Mouse (Mus musculus) midbrain, embryonic 16.5 days (tissue): ENCODE measurements at regions not wholly inside any gene's neighbourhood (a gene's known extent, or its start where the extent isn't known, plus 50 kb on each side); places are given as distances from the start of the nearest gene placed in this dataset.

Experiments used
- ATAC-seq: fragments of 200-750 bp; cut with Nextera tagmentation; 2 replicates; pipeline ENCODE4 v1.8.0; 2017; ENCODE audit warnings: moderate TSS enrichment
- H3K27ac ChIP-seq: fragments of 300-500 bp; sonication (generic); 2 replicates; pipeline ENCODE4 v1.5.1; 2014; ENCODE audit warnings: mild to moderate bottlenecking, low read length, mixed read lengths
- H3K27me3 ChIP-seq: fragments of 300-500 bp; sonication (generic); 2 replicates; pipeline ENCODE4 v1.6.1; 2014; ENCODE audit warnings: low read depth, low read length, mixed read lengths; ENCODE audit not compliant: control insufficient read depth, insufficient read depth
- H3K36me3 ChIP-seq: fragments of 300-500 bp; sonication (generic); 2 replicates; pipeline ENCODE4 v1.6.1; 2014; ENCODE audit warnings: mild to moderate bottlenecking, low read length, moderate library complexity, mixed read lengths; ENCODE audit not compliant: control insufficient read depth, insufficient read depth
- H3K4me1 ChIP-seq: fragments of 300-500 bp; sonication (generic); 2 replicates; pipeline ENCODE4 v1.6.1; 2014; ENCODE audit warnings: mild to moderate bottlenecking, low read length, mixed read lengths; ENCODE audit not compliant: control insufficient read depth, insufficient read depth
- H3K4me2 ChIP-seq: fragments of 300-500 bp; sonication (generic); 2 replicates; pipeline ENCODE4 v1.6.1; 2014; ENCODE audit warnings: mild to moderate bottlenecking, low read length, mixed read lengths
- H3K4me3 ChIP-seq: fragments of 300-500 bp; sonication (generic); 2 replicates; pipeline ENCODE4 v1.5.1; 2014; ENCODE audit warnings: low read depth, mild to moderate bottlenecking, low read length, moderate library complexity, mixed read lengths
- H3K9ac ChIP-seq: fragments of 300-500 bp; sonication (generic); 2 replicates; pipeline ENCODE4 v1.6.1; 2014; ENCODE audit warnings: low read depth, low read length, mixed read lengths
- H3K9me3 ChIP-seq: fragments of 300-500 bp; sonication (generic); replicated peaks from 2 replicates; pipeline ENCODE4 v1.6.1; 2014; ENCODE audit warnings: mild to moderate bottlenecking, low read length, mixed read lengths; ENCODE audit not compliant: control insufficient read depth, poor library complexity, severe bottlenecking
- WGBS: fragments of 180-500 bp; shearing (Covaris S2); extraction: QIAGEN DNeasy Blood & Tissue Kit; methylation state at CpG from one replicate; pipeline ENCODE4 v1.1.7; 2014; 5-methylcytosine and 5-hydroxymethylcytosine counted together

DNA sequence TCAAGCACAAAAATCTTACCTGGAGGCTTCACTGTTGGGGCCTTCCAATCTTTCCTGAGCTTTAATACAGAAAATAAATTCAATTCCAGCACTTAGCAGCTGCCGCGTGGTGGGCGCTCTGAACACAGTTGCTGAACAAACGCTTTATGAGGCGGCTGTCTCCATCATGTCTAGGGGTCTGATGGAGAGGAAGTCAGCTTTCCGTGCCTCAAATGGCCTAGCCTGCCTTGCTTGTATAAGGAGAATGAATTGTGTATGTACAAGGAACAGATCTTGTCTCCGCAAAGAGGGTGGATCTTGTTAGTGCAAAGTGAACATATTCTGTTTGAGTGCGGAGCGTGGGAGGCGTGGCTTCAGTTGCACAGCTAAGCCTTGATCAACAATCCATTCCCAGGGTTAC, 155.4 kb downstream of the Unc5cl start:
- H3K27ac ChIP-seq, result no peak overlapping the region
- no peak overlapping the region for H3K4me2 ChIP-seq
- no peak for ATAC-seq
- WGBS, result 86% methylated on average over 10 of the region's 10 CpGs
- H3K9ac ChIP-seq, result no peak overlapping the region
- H3K27me3 ChIP-seq, result no peaks in the 10 kb centered on the region
- H3K4me3 ChIP-seq, result no peak overlapping the region
- no peaks in the 10 kb centered on the region; the same call in 1 of the 2 replicates for H3K9me3 ChIP-seq
- no peaks in the 10 kb centered on the region for H3K4me1 ChIP-seq
- no peaks in the 10 kb centered on the region for H3K36me3 ChIP-seq

DNA sequence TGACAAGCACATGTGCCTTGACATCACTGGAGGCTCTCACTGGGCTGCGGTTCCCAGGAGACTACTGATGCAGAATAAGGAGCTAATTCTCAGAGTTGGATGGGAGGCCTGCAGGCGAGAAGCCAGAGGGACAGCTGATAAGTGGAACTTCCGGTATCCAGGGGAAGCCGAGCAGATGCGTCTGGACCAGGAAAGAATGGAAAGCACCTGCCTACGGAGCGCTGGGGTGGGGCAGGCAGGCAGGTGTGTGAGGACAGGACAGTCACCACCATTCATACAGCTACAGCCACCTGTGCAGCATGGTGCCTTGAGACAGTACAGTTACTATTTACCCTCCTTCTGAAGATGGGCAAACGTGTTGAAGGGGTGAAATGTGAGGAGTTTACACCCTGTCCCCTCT, 156.1 kb downstream of the Unc5cl start:
- Histone ChIP-seq H3K4me1 (no peaks in the 10 kb centered on the region), H3K4me2 (no peak overlapping the region), H3K4me3 (no peak overlapping the region), H3K27ac (no peak overlapping the region), H3K36me3 (no peaks in the 10 kb centered on the region), H3K27me3 (no peaks in the 10 kb centered on the region), H3K9me3 (no peaks in the 10 kb centered on the region; the same call in 1 of the 2 replicates), H3K9ac (no peak overlapping the region)
- no peak for ATAC-seq
- 89% methylated on average over 8 of the region's 8 CpGs for WGBS

DNA sequence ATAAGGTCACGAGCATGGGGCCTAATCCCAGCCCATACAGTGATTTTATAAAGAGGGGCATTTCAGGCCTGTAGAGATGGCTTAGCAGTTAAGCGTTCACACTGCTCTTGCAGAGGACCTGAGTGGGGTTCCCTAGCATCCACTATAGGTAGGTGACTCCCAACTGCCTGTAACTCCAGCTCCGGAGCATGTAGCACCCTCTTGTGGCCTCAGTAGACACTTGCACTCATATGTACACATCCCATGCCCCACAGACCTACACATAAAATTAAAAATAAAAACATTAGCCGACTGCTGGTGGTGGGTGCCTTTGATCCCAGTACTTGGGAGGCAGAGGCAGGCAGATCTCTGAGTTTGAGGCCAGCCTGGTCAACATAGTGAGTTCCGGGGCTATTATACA, 158.8 kb downstream of the Unc5cl start:
- H3K27ac ChIP-seq, result no peak overlapping the region
- H3K27me3 ChIP-seq, result no peaks in the 10 kb centered on the region
- H3K4me3 ChIP-seq, result no peak overlapping the region
- no peaks in the 10 kb centered on the region for H3K4me1 ChIP-seq
- ATAC-seq, result no peak
- H3K9ac ChIP-seq, result no peak overlapping the region
- H3K9me3 ChIP-seq, result no peaks in the 10 kb centered on the region; the same call in 1 of the 2 replicates
- WGBS, result 92% methylated on average over 5 of the region's 5 CpGs
- no peak overlapping the region for H3K4me2 ChIP-seq
- H3K36me3 ChIP-seq, result no peaks in the 10 kb centered on the region

DNA sequence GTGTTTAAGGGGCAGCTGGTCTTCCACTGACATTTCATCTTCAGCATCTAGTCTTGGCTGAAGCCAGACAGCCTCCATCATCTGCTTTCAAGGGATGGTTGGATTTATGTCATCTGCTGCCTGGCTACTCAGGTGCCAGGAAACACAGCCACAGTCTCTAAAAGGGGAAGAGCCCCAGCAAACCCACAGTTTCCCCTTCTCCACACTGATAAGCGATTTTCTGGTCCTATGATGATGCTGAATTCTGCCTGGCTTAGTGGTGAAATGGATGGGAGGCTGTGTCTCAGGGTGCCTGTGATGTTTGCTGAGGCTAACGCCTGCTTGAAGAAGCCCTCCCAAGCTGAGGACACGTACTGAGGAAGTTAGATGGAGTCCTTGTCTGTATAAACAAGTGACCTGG, 160.5 kb downstream of the Unc5cl start:
- no peak overlapping the region for H3K4me2 ChIP-seq
- H3K36me3 ChIP-seq, result no peaks in the 10 kb centered on the region
- no peak overlapping the region for H3K9ac ChIP-seq
- ATAC-seq, result no peak
- H3K9me3 ChIP-seq, result no peaks in the 10 kb centered on the region; the same call in 1 of the 2 replicates
- H3K27ac ChIP-seq, result no peak overlapping the region
- no peak overlapping the region for H3K4me3 ChIP-seq
- WGBS, result 70% methylated on average over 3 of the region's 3 CpGs
- H3K27me3 ChIP-seq, result no peaks in the 10 kb centered on the region
- H3K4me1 ChIP-seq, result no peaks in the 10 kb centered on the region

GRCm38 (mm10) chr17:48616205-48616604, 161.5 kb downstream of the Unc5cl start:
- 28% methylated on average over 4 of the region's 4 CpGs for WGBS

DNA sequence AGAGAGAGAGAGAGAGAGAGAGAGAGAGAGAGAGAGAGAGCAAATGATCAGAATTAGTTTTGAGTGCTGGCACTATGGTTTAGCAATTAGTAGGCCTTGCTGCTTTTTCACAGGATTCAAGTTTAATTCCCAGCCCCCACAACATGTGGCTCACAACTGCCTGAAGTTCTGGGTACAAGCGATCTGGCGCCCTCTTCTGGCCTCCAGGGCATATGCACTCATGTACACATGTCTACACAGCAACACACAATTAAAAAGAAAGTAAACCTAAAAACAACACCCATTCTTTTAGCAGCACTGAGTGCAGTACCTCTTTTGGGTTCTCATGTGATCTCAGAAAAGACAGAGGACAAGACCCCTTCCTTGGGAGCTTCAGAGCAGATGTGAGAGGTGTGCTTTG, 166.2 kb downstream of the Unc5cl start:
- H3K27ac ChIP-seq, result no peak overlapping the region
- no peaks in the 10 kb centered on the region for H3K27me3 ChIP-seq
- no peak overlapping the region for H3K4me2 ChIP-seq
- no peaks in the 10 kb centered on the region for H3K9me3 ChIP-seq
- 80% methylated on average over 2 of the region's 2 CpGs for WGBS
- H3K9ac ChIP-seq, result no peak overlapping the region
- no peak for ATAC-seq
- peaks cover 2% of the 10 kb centered on the region for H3K4me1 ChIP-seq
- no peak overlapping the region for H3K4me3 ChIP-seq
- no peaks in the 10 kb centered on the region for H3K36me3 ChIP-seq

More at GRCm38 (mm10) chr17:48616205-48616604, 161.5 kb downstream of the Unc5cl start:
- H3K27ac ChIP-seq, result no peak overlapping the region
- H3K36me3 ChIP-seq, result no peaks in the 10 kb centered on the region
- no peak for ATAC-seq
- no peaks in the 10 kb centered on the region; the same call in 1 of the 2 replicates for H3K9me3 ChIP-seq
- no peaks in the 10 kb centered on the region for H3K4me1 ChIP-seq
- H3K27me3 ChIP-seq, result no peaks in the 10 kb centered on the region
- no peak overlapping the region for H3K9ac ChIP-seq
- no peak overlapping the region for H3K4me2 ChIP-seq
- no peak overlapping the region for H3K4me3 ChIP-seq

GRCm38 (mm10) chr17:48621676-48622075, 167.0 kb downstream of the Unc5cl start:
- no peak overlapping the region for H3K27ac ChIP-seq
- no peak overlapping the region for H3K4me2 ChIP-seq
- ATAC-seq, result no peak
- WGBS, result 94% methylated on average over 11 of the region's 11 CpGs
- H3K36me3 ChIP-seq, result no peaks in the 10 kb centered on the region
- no peaks in the 10 kb centered on the region for H3K27me3 ChIP-seq
- no peaks in the 10 kb centered on the region for H3K9me3 ChIP-seq
- H3K4me1 ChIP-seq, result peaks cover 7% of the 10 kb centered on the region
- H3K9ac ChIP-seq, result no peak overlapping the region
- no peak overlapping the region for H3K4me3 ChIP-seq

- no peaks in the 10 kb centered on the region for H3K9me3 ChIP-seq
- no peaks in the 10 kb centered on the region for H3K27me3 ChIP-seq
- ATAC-seq, result 0 out of 2 replicates have a peak, but pooled peaks have one; percentile 3
- no peak overlapping the region for H3K27ac ChIP-seq
- H3K4me2 ChIP-seq, result no peak overlapping the region
- H3K4me3 ChIP-seq, result no peak overlapping the region
- H3K9ac ChIP-seq, result no peak overlapping the region
- 89% methylated on average over 14 of the region's 14 CpGs for WGBS
- H3K36me3 ChIP-seq, result no peaks in the 10 kb centered on the region
- H3K4me1 ChIP-seq, result peaks cover 7% of the 10 kb centered on the region
Observed at GRCm38 (mm10) chr17:48624937-48625336, 170.2 kb downstream of the Unc5cl start.

DNA sequence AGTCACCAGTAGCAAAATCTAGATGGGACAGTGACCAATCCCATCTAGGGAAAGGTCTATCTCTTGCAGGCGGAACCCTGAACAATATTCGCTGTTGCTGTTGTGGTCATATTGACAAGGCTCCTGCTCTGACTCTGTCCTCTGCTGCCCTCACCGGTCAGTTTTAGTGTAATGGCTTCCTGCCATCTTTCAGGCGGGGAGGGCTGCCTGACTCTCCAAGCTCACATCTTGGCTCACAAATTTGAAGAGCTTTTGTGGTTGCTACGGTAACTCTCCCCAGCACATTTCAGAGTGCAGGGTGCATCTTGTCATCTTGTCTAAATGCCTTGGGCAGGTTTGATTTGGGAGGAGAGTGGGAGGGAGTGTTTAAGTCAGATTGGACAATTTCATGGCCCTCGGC, 171.3 kb downstream of the Unc5cl start:
- Histone ChIP-seq H3K36me3 (no peaks in the 10 kb centered on the region), H3K9ac (no peak overlapping the region), H3K4me1 (peaks cover 7% of the 10 kb centered on the region), H3K4me2 (no peak overlapping the region), H3K9me3 (no peaks in the 10 kb centered on the region), H3K27me3 (no peaks in the 10 kb centered on the region), H3K4me3 (no peak overlapping the region), H3K27ac (no peak overlapping the region)
- 65% methylated on average over 6 of the region's 6 CpGs for WGBS
- ATAC-seq, result 0 out of 2 replicates have a peak, but pooled peaks have one; percentile 42
